Mouse (Mus musculus): ENCODE data around the gene Atf4.

Gene Atf4

GRCm38 (mm10) chr15:80280646-80281045 lies 25.7 kb downstream of the Atf4 start:
- DNase-seq (ENCODE audit: low read depth, low spot score): no peak

- no peak for DNase-seq (ENCODE audit: low read depth, low spot score)
Measured at GRCm38 (mm10) chr15:80286851-80287415, 31.9 kb downstream of the Atf4 start, which contains the start of gene Cacna1i. TSS of gene Cacna1i (plus strand) at chr15:80287238.

- no peak for DNase-seq (ENCODE audit: low read depth, low spot score)
Measured at GRCm38 (mm10) chr15:80288036-80288435, 33.1 kb downstream of the Atf4 start.

- DNase-seq (ENCODE audit: low read depth, low spot score): peak; percentile 23
Measured at GRCm38 (mm10) chr15:80289436-80289835, 34.5 kb downstream of the Atf4 start.

GRCm38 (mm10) chr15:80297146-80297545 lies 42.2 kb downstream of the Atf4 start:
- no peak for DNase-seq (ENCODE audit: low read depth, low spot score)

GRCm38 (mm10) chr15:80303779-80304178 lies 48.8 kb downstream of the Atf4 start:
- no peak for DNase-seq (ENCODE audit: low read depth, low spot score)

- no peak for DNase-seq (ENCODE audit: low read depth, low spot score)
Measured at GRCm38 (mm10) chr15:80304188-80304587, 49.2 kb downstream of the Atf4 start.

- no peak for DNase-seq (ENCODE audit: low read depth, low spot score)
Measured at GRCm38 (mm10) chr15:80306146-80306545, 51.2 kb downstream of the Atf4 start.

Data from retina, adult 2 months (tissue).